Comparison of ENCODE assay signal across 8 mouse cellular contexts in genomic region chr7:30280670-30281138, GRCm38 (mm10). TPM values are rescaled to one million over a fixed set of nuclear protein-coding genes. Genes with fewer than 3 reads are reported as not detected.
A peak's percentile ranks its signal among the peaks of the same experiment; 100 is the strongest.
DNase-seq lines count a peak whose midpoint lies in the region; ATAC-seq and TF ChIP-seq lines count a peak whose summit lies in the region.

No protein-coding gene starts in this region.

- peak overlapping the region; percentile 78 to 82 for H3K4me3 ChIP-seq in ES-E14 (ENCODE audit: insufficient read depth in 1 of 2, low read depth in 1 of 2, low read length in 2 of 2, poor library complexity in 1 of 2, severe bottlenecking in 1 of 2)
- H3K4me3 ChIP-seq in forebrain, embryonic 15.5 days = peak overlapping the region; percentile 71
- peak overlapping the region; percentile 75 for H3K4me3 ChIP-seq in lung, adult 2 months (replicated peaks; ENCODE audit: extremely low read depth, low read depth, low read length)

- H3K36me3 ChIP-seq in ES-E14 (ENCODE audit: control insufficient read depth, insufficient read depth, low read length, poor library complexity, severe bottlenecking) = peaks cover 4% of the 10 kb centered on the region
- no peaks in the 10 kb centered on the region for H3K36me3 ChIP-seq in forebrain, embryonic 15.5 days

- H3K4me2 ChIP-seq in forebrain, embryonic 15.5 days (replicated peaks) = peak overlapping the region; percentile 81

- TF ChIP-seq POLR2A in lung, adult 2 months (IDR thresholded peaks at IDR 0.05; ENCODE audit: borderline replicate concordance, extremely low read depth, low read depth, low read length) = peak; percentile 74; the same call in 1 of the 2 replicates

- no peaks in the 10 kb centered on the region for H3K27me3 ChIP-seq in forebrain, embryonic 15.5 days

- ATAC-seq in forebrain, embryonic 15.5 days (replicated peaks) = peak; percentile 81
- ATAC-seq in neutrophil, adult 5-6 weeks (ENCODE audit: extremely low read depth, insufficient number of reproducible peaks, low FRiP score, poor library complexity, severe bottlenecking) = peak; percentile 34

- WGBS in forebrain, embryonic 15.5 days = 1% methylated on average over 20 of the region's 20 CpGs
- WGBS in lung, adult 2 months = 0% methylated on average over 20 of the region's 20 CpGs

- peak overlapping the region; percentile 97 for H3K27ac ChIP-seq in ES-E14 (ENCODE audit: insufficient read depth, low read depth, low read length, poor library complexity, severe bottlenecking)
- H3K27ac ChIP-seq in forebrain, embryonic 15.5 days (replicated peaks) = peak overlapping the region; percentile 99

- in situ Hi-C loops in ES-E14 (cut with MboI; ENCODE audit: low sequenced_read_pairs in 2 of 2, unreplicated experiment in 2 of 2) = no loop called here

- peaks cover 2 to 6% of the 10 kb centered on the region in 2 experiments; a peak in 2 of 4 replicates for H3K4me1 ChIP-seq in ES-E14 (ENCODE audit: control insufficient read depth in 2 of 2, insufficient read depth in 2 of 2, low read length in 2 of 2, poor library complexity in 1 of 2)
- peaks cover 18% of the 10 kb centered on the region for H3K4me1 ChIP-seq in forebrain, embryonic 15.5 days
- H3K4me1 ChIP-seq in lung, adult 2 months (ENCODE audit: control insufficient read depth, insufficient read depth, low read length) = no peaks in the 10 kb centered on the region

- no peak for TF ChIP-seq CTCF in lung, adult 2 months (IDR thresholded peaks at IDR 0.05; ENCODE audit: insufficient read depth, low read length)

- DNase-seq in ES-E14 (ENCODE audit: low read depth, low spot score) = peak; percentile 91
- peak; percentile 91 for DNase-seq in cerebellum, adult 11-12 months
- peak; percentile 85 for DNase-seq in heart, postnatal 25 days (ENCODE audit: low spot score)
- peak; percentile 81 to 90 for DNase-seq in layer of hippocampus, adult 18-20 months (ENCODE audit: low spot score in 2 of 2)
- peak; percentile 86 for DNase-seq in lung, adult 2 months
- peak; percentile 64 to 76 for DNase-seq in thymus, adult 18-20 months

- no peaks in the 10 kb centered on the region for H3K9me3 ChIP-seq in ES-E14 (ENCODE audit: control insufficient read depth, insufficient read depth, low read depth, low read length)
- H3K9me3 ChIP-seq in forebrain, embryonic 15.5 days = no peaks in the 10 kb centered on the region

- intact Hi-C loops in heart, postnatal 25 days (cut with DNase I) = no loop called here

- H3K9ac ChIP-seq in ES-E14 (ENCODE audit: insufficient read depth, low read depth, low read length, poor library complexity, severe bottlenecking) = peak overlapping the region; percentile 76
- H3K9ac ChIP-seq in forebrain, embryonic 15.5 days (replicated peaks) = peak overlapping the region; percentile 70

TF ChIP-seq in ES-E14, 5 proteins besides CTCF, POLR2A, EP300 and RAD21:
- TF ChIP-seq CHD2 (IDR thresholded peaks at IDR 0.05; ENCODE audit: low read depth, low read length) = no peak
- no peak for TF ChIP-seq ZC3H11A (IDR thresholded peaks at IDR 0.05; ENCODE audit: borderline replicate concordance, low read depth, low read length)
- peak; percentile 11; the same call in 1 of the 2 replicates for TF ChIP-seq HCFC1 (IDR thresholded peaks at IDR 0.05; ENCODE audit: borderline replicate concordance, insufficient read depth, low read length)
- TF ChIP-seq MAFK (IDR thresholded peaks at IDR 0.05; ENCODE audit: insufficient read depth, low read depth, low read length) = peak; percentile 97

RNA-seq across cellular contexts. Expression of gene Wdr62, which starts 0.5 kb away (rescaled TPM):
- 21.6 and 30.5 TPM in 2 replicates for total RNA-seq in ES-E14 (2012; rRNA removed)
- 7.3 and 8.8 TPM in 2 replicates for polyA plus RNA-seq in forebrain, embryonic 15.5 days (2015; fragmentation: Nextera tagmentation; extraction: Ambion mirVana)
- 1 to 10 TPM; 1.1 to 1.8 TPM for total RNA-seq in heart, postnatal 25 days (2021)
- total RNA-seq in layer of hippocampus, adult 18-20 months (2021) = 1 to 10 TPM in 1 of 2 experiments, under 1 TPM in 1; 0.77 to 1.6 TPM
- 15.9 and 24.9 TPM in 2 replicates for polyA plus RNA-seq in lung, adult 2 months (2012; rRNA removed)
- 1.8 and 2.6 TPM in 2 replicates for total RNA-seq in neutrophil, adult 5-6 weeks (2017)

RNA-seq across cellular contexts. Expression of gene Thap8, which starts 0.8 kb away (rescaled TPM):
- 1.2 and 2.7 TPM in 2 replicates for total RNA-seq in ES-E14 (2012; rRNA removed)
- 0.66 and 1.1 TPM in 2 replicates for polyA plus RNA-seq in forebrain, embryonic 15.5 days (2015; fragmentation: Nextera tagmentation; extraction: Ambion mirVana)
- not detected for total RNA-seq in heart, postnatal 25 days (2021)
- total RNA-seq in layer of hippocampus, adult 18-20 months (2021) = under 1 TPM in 1 of 2 experiments, not detected in 1; 0.33 TPM
- polyA plus RNA-seq in lung, adult 2 months (2012; rRNA removed) = 0.21 and 0.55 TPM in 2 replicates
- total RNA-seq in neutrophil, adult 5-6 weeks (2017) = 0.98 TPM in 1 of 2 replicates, not detected in the other

RNA-seq across cellular contexts. Expression of gene Clip3, which starts 10.8 kb away (rescaled TPM):
- 4.4 and 5.4 TPM in 2 replicates for total RNA-seq in ES-E14 (2012; rRNA removed)
- 117 and 120 TPM in 2 replicates for polyA plus RNA-seq in forebrain, embryonic 15.5 days (2015; fragmentation: Nextera tagmentation; extraction: Ambion mirVana)
- 1 to 10 TPM; 7.0 to 7.7 TPM for total RNA-seq in heart, postnatal 25 days (2021)
- 100 to 1,000 TPM; 461 to 466 TPM for total RNA-seq in layer of hippocampus, adult 18-20 months (2021)
- 7.7 and 7.9 TPM in 2 replicates for polyA plus RNA-seq in lung, adult 2 months (2012; rRNA removed)
- 1.3 TPM in 1 of 2 replicates, not detected in the other for total RNA-seq in neutrophil, adult 5-6 weeks (2017)

RNA-seq across cellular contexts. Expression of gene Alkbh6, which starts 27.8 kb away (rescaled TPM):
- 24.5 and 37.8 TPM in 2 replicates for total RNA-seq in ES-E14 (2012; rRNA removed)
- 99.6 and 102 TPM in 2 replicates for polyA plus RNA-seq in forebrain, embryonic 15.5 days (2015; fragmentation: Nextera tagmentation; extraction: Ambion mirVana)
- 10 to 100 TPM; 23.1 to 24.6 TPM for total RNA-seq in heart, postnatal 25 days (2021)
- 10 to 100 TPM; 55.2 to 63.0 TPM for total RNA-seq in layer of hippocampus, adult 18-20 months (2021)
- 141 and 163 TPM in 2 replicates for polyA plus RNA-seq in lung, adult 2 months (2012; rRNA removed)
- 35.1 and 37.2 TPM in 2 replicates for total RNA-seq in neutrophil, adult 5-6 weeks (2017)

RNA-seq across cellular contexts. Expression of gene Syne4, which starts 33.9 kb away (rescaled TPM):
- total RNA-seq in ES-E14 (2012; rRNA removed) = 14.5 and 25.5 TPM in 2 replicates
- polyA plus RNA-seq in forebrain, embryonic 15.5 days (2015; fragmentation: Nextera tagmentation; extraction: Ambion mirVana) = 7.3 and 9.0 TPM in 2 replicates
- total RNA-seq in heart, postnatal 25 days (2021) = 1 to 10 TPM in 1 of 2 experiments, under 1 TPM in 1; 0.65 to 1.3 TPM
- total RNA-seq in layer of hippocampus, adult 18-20 months (2021) = 10 to 100 TPM; 10.5 to 10.9 TPM
- polyA plus RNA-seq in lung, adult 2 months (2012; rRNA removed) = 14.5 and 21.5 TPM in 2 replicates
- 0.74 and 4.0 TPM in 2 replicates for total RNA-seq in neutrophil, adult 5-6 weeks (2017)

Comparison
In these comparisons a context has a peak if more than half of its experiments do, and no peak if none do; other contexts are left out.
1. Peak in every context shown above with its lines: DNase-seq, ATAC-seq, H3K4me3 ChIP-seq and H3K27ac ChIP-seq.
2. RNA of gene Clip3, which starts 10.8 kb away (total RNA-seq): 461 to 466 TPM in layer of hippocampus, adult 18-20 months; 7.0 to 7.7 TPM in heart, postnatal 25 days, 4.4 to 5.4 TPM in ES-E14 and 1.3 TPM in neutrophil, adult 5-6 weeks; every median in the first group is over 10 times any median in the second.